Mouse (Mus musculus) MEL (cell line): Measurements from ENCODE around the gene Ncoa3. TPM values are rescaled to one million over a fixed set of nuclear protein-coding genes. Genes with fewer than 3 reads are reported as not detected.
A peak's percentile ranks its signal among the peaks of the same experiment; 100 is the strongest.

Source experiments
- DNase-seq: peaks from one replicate; pipeline ENCODE4 v3.0.0; 2011; ENCODE audit warnings: low read depth, low spot score
- H3K27ac ChIP-seq: 2 replicates; pipeline ENCODE4 v1.5.1; 2012; ENCODE audit warnings: low read depth, mild to moderate bottlenecking, control low read depth, low read length, moderate library complexity; ENCODE audit not compliant: control insufficient read depth
- H3K27me3 ChIP-seq, 2 experiments: fragments of 150-350 bp in 1 of 2; sonication (generic) in 1 of 2; 2 replicates each; pipeline ENCODE4 v1.6.1; 2012; ENCODE audit warnings: low read length in 2 of 2, mild to moderate bottlenecking in 2 of 2, improper control_type of control experiment in 1 of 2, moderate library complexity in 1 of 2; ENCODE audit not compliant: insufficient read depth in 2 of 2, control insufficient read depth in 1 of 2
- H3K36me3 ChIP-seq, 2 experiments: 2 replicates each; pipeline ENCODE4 v1.6.1; 2012 to 2014; ENCODE audit warnings: low read length in 2 of 2, improper control_type of control experiment in 1 of 2, inconsistent platforms in 1 of 2, mild to moderate bottlenecking in 1 of 2; ENCODE audit not compliant: insufficient read depth in 2 of 2, control insufficient read depth in 1 of 2
- H3K4me1 ChIP-seq, 2 experiments: fragments of 150-350 bp in 1 of 2; sonication (generic) in 1 of 2; 2 replicates each; pipeline ENCODE4 v1.6.1; 2012; ENCODE audit warnings: low read length in 2 of 2, improper control_type of control experiment in 1 of 2, mild to moderate bottlenecking in 1 of 2; ENCODE audit not compliant: insufficient read depth in 2 of 2, control insufficient read depth in 1 of 2
- H3K4me3 ChIP-seq, 2 experiments: fragments of 150-350 bp in 1 of 2; sonication (generic) in 1 of 2; 2 replicates each; pipeline ENCODE4 v1.5.1; 2012; ENCODE audit warnings: low read depth in 2 of 2, low read length in 2 of 2, mild to moderate bottlenecking in 2 of 2, moderate library complexity in 2 of 2, control low read depth in 1 of 2, improper control_type of control experiment in 1 of 2; ENCODE audit not compliant: control insufficient read depth in 1 of 2, insufficient read depth in 1 of 2
- H3K79me2 ChIP-seq: 2 replicates; pipeline ENCODE4 v1.6.1; 2012; ENCODE audit warnings: mild to moderate bottlenecking, low read length, moderate library complexity; ENCODE audit not compliant: control insufficient read depth, poor library complexity, insufficient read depth
- H3K9ac ChIP-seq: 2 replicates; pipeline ENCODE4 v1.6.1; 2012; ENCODE audit warnings: low read depth, mild to moderate bottlenecking, control low read depth, low read length, moderate library complexity; ENCODE audit not compliant: control insufficient read depth, poor library complexity, severe bottlenecking
- H3K9me3 ChIP-seq: fragments of 150-350 bp; sonication (generic); replicated peaks from 2 replicates; pipeline ENCODE4 v1.6.1; 2012; ENCODE audit warnings: mild to moderate bottlenecking, low read length, improper control_type of control experiment, moderate library complexity; ENCODE audit not compliant: insufficient read depth
- BHLHE40 ChIP-seq: IDR thresholded peaks from 2 replicates; pipeline ENCODE4 v1.6.1; 2012; ENCODE audit warnings: low read depth, mild to moderate bottlenecking, inconsistent platforms, low read length, improper control_type of control experiment, borderline replicate concordance
- CHD2 ChIP-seq: IDR thresholded peaks from 2 replicates; pipeline ENCODE4 v1.6.1; 2011; ENCODE audit warnings: low read length, improper control_type of control experiment
- CTCF ChIP-seq, 3 experiments: IDR thresholded peaks in 2 of 3; conservative IDR thresholded peaks in 1 of 3; 2 replicates each; pipeline ENCODE4 v1.5.1; 2011 to 2012; ENCODE audit warnings: low read length in 3 of 3, low read depth in 2 of 3, mild to moderate bottlenecking in 2 of 3, improper control_type of control experiment in 1 of 3, inconsistent platforms in 1 of 3, mixed read lengths in 1 of 3, moderate library complexity in 1 of 3; ENCODE audit not compliant: control insufficient read depth in 1 of 3, insufficient read depth in 1 of 3, poor library complexity in 1 of 3, severe bottlenecking in 1 of 3
- ELF1 ChIP-seq: IDR thresholded peaks from 2 replicates; pipeline ENCODE4 v1.6.1; 2014; ENCODE audit warnings: low read depth, mild to moderate bottlenecking, inconsistent platforms, low read length, improper control_type of control experiment, moderate library complexity
- EP300 ChIP-seq, 2 experiments: IDR thresholded peaks; 2 replicates each; pipeline ENCODE4 v1.6.1; 2011; ENCODE audit warnings: improper control_type of control experiment in 2 of 2, low read length in 2 of 2, low read depth in 1 of 2, mild to moderate bottlenecking in 1 of 2
- ETS1 ChIP-seq: IDR thresholded peaks from 2 replicates; pipeline ENCODE4 v1.6.1; 2012; ENCODE audit warnings: low read depth, mild to moderate bottlenecking, inconsistent platforms, low read length, improper control_type of control experiment, moderate library complexity
- GABPA ChIP-seq: IDR thresholded peaks from 2 replicates; pipeline ENCODE4 v1.6.1; 2012; ENCODE audit warnings: low read depth, mild to moderate bottlenecking, inconsistent platforms, low read length, improper control_type of control experiment, moderate library complexity
- GATA1 ChIP-seq: IDR thresholded peaks from 2 replicates; pipeline ENCODE4 v1.6.1; 2011; ENCODE audit warnings: low read depth, low read length, improper control_type of control experiment
- HCFC1 ChIP-seq: IDR thresholded peaks from 2 replicates; pipeline ENCODE4 v1.6.1; 2012; ENCODE audit warnings: low read depth, mild to moderate bottlenecking, inconsistent platforms, low read length, improper control_type of control experiment, moderate library complexity
- JUND ChIP-seq: IDR thresholded peaks from 2 replicates; pipeline ENCODE4 v1.6.1; 2011; ENCODE audit warnings: low read depth, mild to moderate bottlenecking, improper control_type of control experiment, low read length
- KAT2A ChIP-seq: conservative IDR thresholded peaks from 2 replicates; pipeline ENCODE4 v1.6.1; 2012; ENCODE audit warnings: low read depth, low read length, improper control_type of control experiment, inconsistent platforms
- MAFK ChIP-seq: IDR thresholded peaks from 2 replicates; pipeline ENCODE4 v1.6.1; 2011; ENCODE audit warnings: low read depth, mild to moderate bottlenecking, low read length, improper control_type of control experiment, borderline replicate concordance
- MAX ChIP-seq: IDR thresholded peaks from 2 replicates; pipeline ENCODE4 v1.6.1; 2011; ENCODE audit warnings: low read length, improper control_type of control experiment
- MEF2A ChIP-seq: IDR thresholded peaks from 2 replicates; pipeline ENCODE4 v1.6.1; 2014; ENCODE audit warnings: low read depth, mild to moderate bottlenecking, inconsistent platforms, low read length, improper control_type of control experiment; ENCODE audit not compliant: poor library complexity, insufficient replicate concordance, severe bottlenecking; ENCODE audit errors: extremely low read depth
- MYC ChIP-seq: IDR thresholded peaks from 2 replicates; pipeline ENCODE4 v1.6.1; 2011; ENCODE audit warnings: low read depth, mild to moderate bottlenecking, low read length, improper control_type of control experiment, moderate library complexity
- POLR2A ChIP-seq, 2 experiments: IDR thresholded peaks; 2 replicates each; pipeline ENCODE4 v1.6.1; 2011 to 2012; ENCODE audit warnings: low read length in 2 of 2, mild to moderate bottlenecking in 2 of 2, control low read depth in 1 of 2, improper control_type of control experiment in 1 of 2, low read depth in 1 of 2, moderate library complexity in 1 of 2; ENCODE audit not compliant: control insufficient read depth in 1 of 2, insufficient read depth in 1 of 2, poor library complexity in 1 of 2
- POLR2AphosphoS2 ChIP-seq: IDR thresholded peaks from 2 replicates; pipeline ENCODE4 v1.6.1; 2011; ENCODE audit warnings: low read length, improper control_type of control experiment
- RAD21 ChIP-seq: IDR thresholded peaks from 2 replicates; pipeline ENCODE4 v1.6.1; 2011; ENCODE audit warnings: mild to moderate bottlenecking, low read depth, low read length, improper control_type of control experiment
- SMC3 ChIP-seq: IDR thresholded peaks from 2 replicates; pipeline ENCODE4 v1.6.1; 2011; ENCODE audit warnings: low read depth, low read length, improper control_type of control experiment
- TAL1 ChIP-seq: IDR thresholded peaks from 2 replicates; pipeline ENCODE4 v1.6.1; 2012; ENCODE audit warnings: mild to moderate bottlenecking, inconsistent platforms, low read length, moderate library complexity, mixed read lengths
- TCF12 ChIP-seq: IDR thresholded peaks from 2 replicates; pipeline ENCODE4 v1.6.1; 2014; ENCODE audit warnings: low read depth, mild to moderate bottlenecking, inconsistent platforms, low read length, improper control_type of control experiment, moderate library complexity
- UBTF ChIP-seq: IDR thresholded peaks from 2 replicates; pipeline ENCODE4 v1.6.1; 2012; ENCODE audit warnings: low read depth, mild to moderate bottlenecking, inconsistent platforms, low read length, improper control_type of control experiment, moderate library complexity, borderline replicate concordance; ENCODE audit not compliant: insufficient read depth
- USF1 ChIP-seq: IDR thresholded peaks from 2 replicates; pipeline ENCODE4 v1.6.1; 2014; ENCODE audit warnings: low read depth, mild to moderate bottlenecking, inconsistent platforms, low read length, improper control_type of control experiment, moderate library complexity
- USF2 ChIP-seq, 2 experiments: IDR thresholded peaks; 2 replicates each; pipeline ENCODE4 v1.6.1; 2011 to 2012; ENCODE audit warnings: improper control_type of control experiment in 2 of 2, low read length in 2 of 2, borderline replicate concordance in 1 of 2, inconsistent platforms in 1 of 2, low read depth in 1 of 2, mild to moderate bottlenecking in 1 of 2; ENCODE audit not compliant: insufficient read depth in 1 of 2
- ZC3H11A ChIP-seq: IDR thresholded peaks from 2 replicates; pipeline ENCODE4 v1.6.1; 2012; ENCODE audit warnings: low read depth, mild to moderate bottlenecking, inconsistent platforms, low read length, improper control_type of control experiment
- ZNF384 ChIP-seq: IDR thresholded peaks from 2 replicates; pipeline ENCODE4 v1.6.1; 2012; ENCODE audit warnings: low read depth, mild to moderate bottlenecking, inconsistent platforms, low read length, improper control_type of control experiment
- polyA plus RNA-seq, 2 experiments: library from polyadenylated mRNA; stranded (reverse) in 1 of 2; unstranded in 1 of 2; fragments of >175 nt in 1 of 2; fragments of >200 nt in 1 of 2; gene quantifications; 2 replicates each; pipeline versions ENCODE4 v1.2.1 to v1.2.4; 2012; ENCODE audit warnings: low replicate concordance in 2 of 2, low read depth in 1 of 2; ENCODE audit not compliant: insufficient read length in 2 of 2, insufficient read depth in 1 of 2, missing spikeins in 1 of 2
- total RNA-seq: library from RNA; depleted of rRNA; stranded (reverse); fragments of 300-350 nt; gene quantifications from 2 replicates; pipeline ENCODE4 v1.2.3, GENCODE M21; 2012

Ncoa3 gene
- total and polyA plus RNA-seq, 3 experiments, result 5.7 to 19.8 (median 10.3) TPM

DNA sequence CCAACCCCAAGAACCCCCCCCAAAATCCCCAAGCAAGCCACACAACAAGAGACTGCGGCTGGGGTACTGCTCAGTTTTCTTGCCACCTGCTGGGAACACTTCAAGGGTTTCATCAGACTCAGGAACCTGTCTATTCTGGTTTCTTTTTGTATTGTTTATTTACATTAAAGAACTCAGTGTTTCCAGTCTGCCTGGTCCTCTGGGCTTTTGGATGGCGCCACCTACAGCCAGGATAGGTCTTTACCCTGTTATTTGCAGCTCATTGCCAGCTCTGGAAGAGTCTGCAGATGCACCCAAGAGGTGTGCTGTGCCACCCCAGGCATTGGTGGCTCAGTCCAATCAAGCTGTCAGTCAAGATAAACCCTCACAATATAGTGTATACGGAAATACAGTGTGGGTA, 43.3 kb downstream of the Ncoa3 start:
- Histone ChIP-seq H3K9me3 (no peaks in the 10 kb centered on the region), H3K4me3 (no peak overlapping the region), H3K27me3 (no peaks in the 10 kb centered on the region), H3K4me1 (peaks cover 2 to 5% of the 10 kb centered on the region in 2 experiments; a peak in 2 of 4 replicates), H3K9ac (no peak overlapping the region), H3K36me3 (0 out of 4 replicates have a peak, but pooled peaks cover 0 to 2% of the 10 kb centered on the region in 2 experiments), H3K79me2 (no peaks in the 10 kb centered on the region), H3K27ac (no peak overlapping the region)
- TF ChIP-seq JUND (no peak), HCFC1 (no peak), EP300 (IDR thresholded peaks at IDR 0.05; ENCODE audit: low read depth in 1 of 2, low read length in 2 of 2) (no peak), UBTF (no peak), MEF2A (no peak), GATA1 (no peak), BHLHE40 (no peak), MYC (no peak), RAD21 (peak; percentile 82), KAT2A (no peak), TCF12 (no peak), CHD2 (no peak), MAX (no peak), USF2 (IDR thresholded peaks at IDR 0.05; ENCODE audit: borderline replicate concordance in 1 of 2, insufficient read depth in 1 of 2, low read depth in 1 of 2, low read length in 2 of 2) (no peak), SMC3 (peak; percentile 68), ZNF384 (no peak), GABPA (no peak), USF1 (no peak), CTCF (IDR thresholded peaks at IDR 0.05 in 2 of 3, conservative IDR thresholded peaks at IDR 0.05 in 1 of 3; ENCODE audit: control insufficient read depth in 1 of 3, insufficient read depth in 1 of 3, low read depth in 2 of 3, low read length in 3 of 3, poor library complexity in 1 of 3, severe bottlenecking in 1 of 3) (peak; percentile 68 to 80 (median 73)), TAL1 (no peak), MAFK (no peak), ELF1 (no peak), POLR2A (IDR thresholded peaks at IDR 0.05; ENCODE audit: control insufficient read depth in 1 of 2, insufficient read depth in 1 of 2, low read depth in 1 of 2, low read length in 2 of 2, poor library complexity in 1 of 2) (no peak), ETS1 (no peak), POLR2AphosphoS2 (no peak), ZC3H11A (peak; percentile 69)
- DNase-seq, result peak; percentile 72
